Mouse (Mus musculus): Measurements from ENCODE around the gene Gmpr.

GRCm38 (mm10) chr13:45505546-45505945, 1.7 kb upstream of the Gmpr start:
- TF ChIP-seq CEBPB (IDR thresholded peaks at IDR 0.05; ENCODE audit: insufficient read depth, poor library complexity, severe bottlenecking) (no peak), POLR2AphosphoS2 (IDR thresholded peaks at IDR 0.05; ENCODE audit: insufficient read length, low read depth) (no peak), POLR2A (IDR thresholded peaks at IDR 0.05; ENCODE audit: insufficient read length, low read depth) (no peak), E2F4 (IDR thresholded peaks at IDR 0.05; ENCODE audit: insufficient read depth) (no peak), USF1 (IDR thresholded peaks at IDR 0.05; ENCODE audit: low read depth) (no peak), TCF3 (IDR thresholded peaks at IDR 0.05; ENCODE audit: insufficient read length, low read depth) (no peak), MAX (IDR thresholded peaks at IDR 0.05; ENCODE audit: low read depth) (no peak)

Measured in myocyte (in vitro differentiated cells).